Mouse (Mus musculus): ENCODE data around the gene Dlg5.

- TF ChIP-seq CTCF (conservative IDR thresholded peaks at IDR 0.05; ENCODE audit: low read length) (no peak), POU5F1 (IDR thresholded peaks at IDR 0.05; ENCODE audit: borderline replicate concordance, low read length) (no peak)
Observed at GRCm38 (mm10) chr14:24141727-24142126, 104.0 kb downstream of the Dlg5 start.
